Comparison of ENCODE assay signal across 8 mouse cellular contexts in the genomic region with DNA sequence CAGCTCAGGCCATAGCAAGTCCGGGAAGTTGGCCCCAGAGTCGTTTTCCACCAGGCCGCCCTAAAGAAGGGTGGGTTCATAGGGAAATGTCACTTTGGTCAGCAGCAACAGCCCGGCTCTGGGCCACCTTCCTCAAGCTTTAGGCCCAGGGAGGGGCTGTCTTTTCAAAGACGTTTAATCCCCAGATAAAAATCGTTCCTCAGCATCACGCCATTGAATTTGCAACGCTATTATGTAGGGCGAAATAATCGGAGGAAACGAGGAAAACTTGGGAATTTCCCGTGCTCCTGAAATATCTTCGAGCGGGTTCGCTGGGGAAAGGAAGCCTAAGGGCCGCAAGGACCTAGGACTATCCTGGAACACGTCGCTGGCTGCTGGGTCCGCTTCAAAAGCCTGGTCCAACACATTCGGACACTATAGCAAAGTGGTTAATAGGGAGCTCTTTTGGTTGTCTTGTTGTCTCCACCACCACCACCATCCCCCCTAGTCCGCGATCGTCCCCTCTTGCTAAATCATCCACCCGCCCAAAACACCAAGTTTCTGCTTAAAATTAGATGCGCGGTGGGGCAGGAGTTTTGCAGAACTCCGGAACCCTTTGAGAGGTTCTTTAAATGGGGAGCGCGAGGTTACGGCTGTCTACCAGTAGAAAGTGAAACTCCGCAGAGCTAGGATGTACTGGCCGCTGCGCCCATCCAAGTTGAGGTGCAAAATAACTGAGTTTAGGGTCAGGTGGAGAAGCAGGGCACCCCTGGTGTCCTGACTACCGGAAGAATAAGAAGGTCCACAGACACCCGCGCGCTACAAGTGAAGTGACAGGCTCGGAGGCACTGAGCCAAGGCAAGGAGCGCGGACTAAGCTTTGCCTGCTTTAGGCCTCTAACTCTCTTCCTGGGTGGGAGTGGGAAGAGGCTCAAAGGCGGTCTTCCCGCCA. TPM values are rescaled to one million over a fixed set of nuclear protein-coding genes. Genes with fewer than 3 reads are reported as not detected.
DNase-seq lines count a peak whose midpoint lies in the region; ATAC-seq and TF ChIP-seq lines count a peak whose summit lies in the region.

No protein-coding gene starts in this region.

- no peak for ATAC-seq in kidney, embryonic 15.5 days (replicated peaks; ENCODE audit: low FRiP score)
- no peak for ATAC-seq in heart, postnatal 0 days (ENCODE audit: insufficient read depth, low read depth)
- ATAC-seq in liver, embryonic 13.5 days (ENCODE audit: low read depth): no peak
- no peak for ATAC-seq in inflammation-experienced regulatory T-cells, adult 6 months

- no peak for DNase-seq in kidney, adult 8-10 months
- DNase-seq in embryonic facial prominence, embryonic 10.5 days (ENCODE audit: low spot score): peak; percentile 46
- no peak for DNase-seq in heart, postnatal 0 days (ENCODE audit: low spot score)
- DNase-seq in liver, embryonic 13.5 days: no peak
- DNase-seq in right cerebral cortex, postnatal 36 days (ENCODE audit: low spot score in 2 of 2): no peak

- H3K27ac ChIP-seq in kidney, embryonic 15.5 days: no peak overlapping the region
- H3K27ac ChIP-seq in embryonic facial prominence, embryonic 10.5 days (replicated peaks): peak overlapping the region; percentile 94
- peak overlapping the region; percentile 62 for H3K27ac ChIP-seq in heart, postnatal 0 days (ENCODE audit: low read depth)
- H3K27ac ChIP-seq in liver, embryonic 13.5 days: no peak overlapping the region
- H3K27ac ChIP-seq in small intestine, adult 2 months (ENCODE audit: insufficient read depth, low read depth, low read length): no peak overlapping the region

- H3K4me2 ChIP-seq in kidney, embryonic 15.5 days: peak overlapping the region; percentile 83
- H3K4me2 ChIP-seq in heart, postnatal 0 days (ENCODE audit: low read depth, low read length): peak overlapping the region; percentile 93
- peak overlapping the region; percentile 63 for H3K4me2 ChIP-seq in liver, embryonic 13.5 days

- peak overlapping the region; percentile 29; the same call in 1 of the 2 replicates for H3K9ac ChIP-seq in kidney, embryonic 15.5 days
- peak overlapping the region; percentile 59 for H3K9ac ChIP-seq in heart, postnatal 0 days (replicated peaks; ENCODE audit: low read depth, low read length)
- no peak overlapping the region for H3K9ac ChIP-seq in liver, embryonic 13.5 days

- H3K4me1 ChIP-seq in kidney, embryonic 15.5 days: peaks cover 41% of the 10 kb centered on the region
- H3K4me1 ChIP-seq in embryonic facial prominence, embryonic 10.5 days: peaks cover 89% of the 10 kb centered on the region
- H3K4me1 ChIP-seq in heart, postnatal 0 days (ENCODE audit: control insufficient read depth, insufficient read depth): peaks cover 11% of the 10 kb centered on the region
- peaks cover 10% of the 10 kb centered on the region for H3K4me1 ChIP-seq in liver, embryonic 13.5 days (replicated peaks)
- peaks cover 4% of the 10 kb centered on the region for H3K4me1 ChIP-seq in small intestine, adult 2 months (ENCODE audit: control insufficient read depth, insufficient read depth, insufficient read length, low read length)

- no peak for TF ChIP-seq POLR2A in small intestine, adult 2 months (IDR thresholded peaks at IDR 0.05; ENCODE audit: low read depth, low read length)

- no peak for TF ChIP-seq EP300 in heart, postnatal 0 days (IDR thresholded peaks at IDR 0.05; ENCODE audit: low read depth)

- WGBS in kidney, embryonic 15.5 days: under 1% methylated on average over 42 of the region's 42 CpGs
- under 1% methylated on average over 42 of the region's 42 CpGs for WGBS in embryonic facial prominence, embryonic 10.5 days
- WGBS in heart, postnatal 0 days: 2% methylated on average over 42 of the region's 42 CpGs
- WGBS in liver, embryonic 13.5 days (ENCODE audit: insufficient replicate concordance): 1% methylated on average over 42 of the region's 42 CpGs
- WGBS in small intestine, adult 2 months: 3% methylated on average over 42 of the region's 42 CpGs

- TF ChIP-seq CTCF in heart, postnatal 0 days (IDR thresholded peaks at IDR 0.05; ENCODE audit: low read depth): no peak
- no peak for TF ChIP-seq CTCF in small intestine, adult 2 months (IDR thresholded peaks at IDR 0.05; ENCODE audit: extremely low read depth, insufficient read length, insufficient replicate concordance, low read depth, low read length)

- H3K9me3 ChIP-seq in kidney, embryonic 15.5 days (replicated peaks): no peaks in the 10 kb centered on the region
- no peaks in the 10 kb centered on the region for H3K9me3 ChIP-seq in embryonic facial prominence, embryonic 10.5 days
- H3K9me3 ChIP-seq in heart, postnatal 0 days (replicated peaks; ENCODE audit: control insufficient read depth, low read length): no peaks in the 10 kb centered on the region
- no peaks in the 10 kb centered on the region for H3K9me3 ChIP-seq in liver, embryonic 13.5 days (replicated peaks)

- peaks cover 99% of the 10 kb centered on the region for H3K27me3 ChIP-seq in kidney, embryonic 15.5 days
- peaks cover 100% of the 10 kb centered on the region for H3K27me3 ChIP-seq in embryonic facial prominence, embryonic 10.5 days (replicated peaks; ENCODE audit: low read depth, poor library complexity, severe bottlenecking)
- peaks cover 98% of the 10 kb centered on the region for H3K27me3 ChIP-seq in heart, postnatal 0 days (ENCODE audit: control insufficient read depth, insufficient read depth, low read length)
- peaks cover 99% of the 10 kb centered on the region for H3K27me3 ChIP-seq in liver, embryonic 13.5 days
- H3K27me3 ChIP-seq in small intestine, adult 2 months (ENCODE audit: control insufficient read depth, insufficient read depth, low read length): peaks cover 87% of the 10 kb centered on the region

- H3K4me3 ChIP-seq in kidney, embryonic 15.5 days (replicated peaks): peak overlapping the region; percentile 48
- H3K4me3 ChIP-seq in embryonic facial prominence, embryonic 10.5 days: peak overlapping the region; percentile 72
- peak overlapping the region; percentile 72 for H3K4me3 ChIP-seq in heart, postnatal 0 days (ENCODE audit: low read depth, low read length)
- peak overlapping the region; percentile 49 for H3K4me3 ChIP-seq in liver, embryonic 13.5 days (replicated peaks)
- peak overlapping the region; percentile 64 for H3K4me3 ChIP-seq in small intestine, adult 2 months (ENCODE audit: low read depth, low read length)

- H3K36me3 ChIP-seq in kidney, embryonic 15.5 days: no peaks in the 10 kb centered on the region
- peaks cover 22% of the 10 kb centered on the region for H3K36me3 ChIP-seq in embryonic facial prominence, embryonic 10.5 days (replicated peaks)
- H3K36me3 ChIP-seq in heart, postnatal 0 days (replicated peaks; ENCODE audit: control insufficient read depth, insufficient read depth, low read length): no peaks in the 10 kb centered on the region
- no peaks in the 10 kb centered on the region for H3K36me3 ChIP-seq in liver, embryonic 13.5 days
- H3K36me3 ChIP-seq in small intestine, adult 2 months (ENCODE audit: control insufficient read depth, insufficient read depth, low read length): no peaks in the 10 kb centered on the region

RNA-seq across cellular contexts. Expression of gene Msx1, which starts 1.3 kb away (rescaled TPM):
- polyA plus RNA-seq in kidney, embryonic 15.5 days (2015; fragmentation: Nextera tagmentation; extraction: Ambion mirVana): 2.9 and 3.2 TPM in 2 replicates
- polyA plus RNA-seq in embryonic facial prominence, embryonic 10.5 days (2016; fragmentation: Nextera tagmentation; extraction: Ambion mirVana): 333 and 362 TPM in 2 replicates
- 7.8 and 15.4 TPM in 2 replicates for total RNA-seq in heart, postnatal 0 days (2014; rRNA removed; ENCODE audit: low replicate concordance)
- polyA plus RNA-seq in heart, postnatal 0 days (2015; fragmentation: Nextera tagmentation; extraction: Ambion mirVana): 4.4 and 4.6 TPM in 2 replicates
- polyA plus RNA-seq in liver, embryonic 13.5 days (2015; fragmentation: Nextera tagmentation; extraction: Ambion mirVana): 0.12 and 0.13 TPM in 2 replicates
- 0.88 and 1.2 TPM in 2 replicates for polyA plus RNA-seq in small intestine, adult 2 months (2012; rRNA removed)
- polyA plus RNA-seq in inflammation-experienced regulatory T-cells, adult 6 months (2017; shearing (Covaris generic)): not detected

Comparison
In these comparisons a context has a peak if more than half of its experiments do, and no peak if none do; other contexts are left out.
1. H3K27ac ChIP-seq: peak in embryonic facial prominence, embryonic 10.5 days (single experiment) and heart, postnatal 0 days (single experiment); none in kidney, embryonic 15.5 days (single experiment), liver, embryonic 13.5 days (single experiment) and small intestine, adult 2 months (single experiment).
2. RNA of gene Msx1, which starts 1.3 kb away (polyA plus RNA-seq): 333 to 362 TPM in embryonic facial prominence, embryonic 10.5 days; 4.4 to 4.6 TPM in heart, postnatal 0 days, 2.9 to 3.2 TPM in kidney, embryonic 15.5 days, 0.88 to 1.2 TPM in small intestine, adult 2 months, 0.12 to 0.13 TPM in liver, embryonic 13.5 days and not detected in inflammation-experienced regulatory T-cells, adult 6 months; every median in the first group is over 10 times any median in the second.
3. Peak in every context shown above with its lines, with median percentiles within 50 percentile points of each other: H3K4me2 ChIP-seq and H3K4me3 ChIP-seq.